Mouse (Mus musculus): ENCODE measurements around the gene Xkr7. TPM values are rescaled to one million over a fixed set of nuclear protein-coding genes. Genes with fewer than 3 reads are reported as not detected.

The Xkr7 gene
- polyA plus RNA-seq (2012; rRNA removed): 0.03 TPM in 1 of 2 replicates, not detected in the other

DNA sequence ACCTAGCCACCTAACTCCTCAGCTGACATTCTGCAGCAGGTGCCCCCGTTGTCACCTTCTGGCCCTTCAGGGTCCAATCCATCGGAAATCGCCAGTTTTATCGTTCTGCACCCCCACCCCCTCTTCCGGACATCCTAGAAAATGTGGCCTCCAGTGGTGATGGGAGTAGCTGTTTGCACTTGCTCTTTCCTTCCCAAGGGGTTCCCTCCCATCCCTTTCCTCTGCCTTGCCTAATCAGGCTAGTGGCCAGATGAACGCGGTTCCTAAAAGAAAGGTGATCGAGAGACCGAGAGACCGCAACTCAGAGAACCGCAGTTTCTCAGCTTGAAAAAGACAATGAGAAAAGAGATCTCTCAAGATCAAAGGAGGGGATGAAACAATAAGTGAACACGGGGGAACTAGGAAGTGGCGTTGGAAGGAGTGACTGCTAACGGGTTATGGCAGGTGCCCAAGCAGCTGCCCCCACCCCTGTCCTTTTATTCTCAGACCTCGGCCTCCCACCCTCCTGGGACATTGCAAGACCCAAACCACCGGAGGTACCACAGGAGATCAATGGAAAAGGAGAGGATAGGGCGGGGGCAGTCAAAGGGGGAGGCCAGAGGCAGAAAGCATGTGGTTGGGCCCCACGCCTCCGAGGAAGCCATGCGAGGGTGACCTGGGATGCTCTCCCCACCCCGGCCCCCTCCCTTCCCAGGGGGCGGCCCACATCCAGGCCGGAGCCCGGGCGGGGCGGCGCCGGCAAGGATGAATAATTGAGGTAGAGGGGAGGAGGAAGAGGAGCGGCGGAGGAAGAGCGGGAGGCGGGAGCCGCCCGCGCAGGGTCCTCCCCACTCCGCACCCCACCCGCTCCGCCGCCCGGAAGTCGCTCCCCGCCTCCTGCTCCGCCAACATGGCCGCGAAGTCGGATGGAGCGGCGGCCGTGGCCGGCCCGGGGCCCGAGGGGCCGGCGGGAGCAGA is at the start of gene Xkr7:
Xkr7 (plus strand) TSS at position 727 of the 957 bp plus-strand sequence.
- no peaks in the 10 kb centered on the region for H3K4me1 ChIP-seq (ENCODE audit: control insufficient read depth, insufficient read depth, low read length)
- TF ChIP-seq CTCF (IDR thresholded peaks at IDR 0.05; ENCODE audit: insufficient read depth, low read length) (no peak), POLR2A (IDR thresholded peaks at IDR 0.05; ENCODE audit: borderline replicate concordance, extremely low read depth, low read depth, low read length) (no peak)
- WGBS: 5% methylated on average over 51 of the region's 54 CpGs
- DNase-seq: no peak
- H3K4me3 ChIP-seq (replicated peaks; ENCODE audit: extremely low read depth, low read depth, low read length): no peak within 1 kb of the TSS

DNA sequence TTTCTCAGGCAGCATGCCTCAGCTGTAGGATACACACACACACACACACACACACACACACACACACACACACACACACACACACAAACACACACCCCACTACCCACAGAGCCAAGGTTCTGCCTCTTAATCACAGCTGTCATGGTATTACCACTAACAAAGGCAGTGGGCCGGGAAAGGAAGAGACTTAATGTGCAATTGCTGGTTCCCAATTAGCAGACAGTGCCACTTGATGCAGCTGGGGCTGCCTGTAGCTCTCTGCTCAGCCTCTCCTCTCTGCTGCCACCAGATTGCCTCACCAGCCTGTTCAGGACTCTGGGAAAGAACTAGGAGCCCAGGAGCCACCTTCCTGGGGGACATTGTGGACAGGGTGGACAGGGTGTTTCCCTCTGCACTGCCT is 46.1 kb upstream of the Xkr7 start:
- Histone ChIP-seq H3K4me3 (replicated peaks; ENCODE audit: extremely low read depth, low read depth, low read length) (no peak overlapping the region), H3K4me1 (ENCODE audit: control insufficient read depth, insufficient read depth, low read length) (no peaks in the 10 kb centered on the region)
- DNase-seq: no peak
- TF ChIP-seq CTCF (IDR thresholded peaks at IDR 0.05; ENCODE audit: insufficient read depth, low read length) (no peak), POLR2A (IDR thresholded peaks at IDR 0.05; ENCODE audit: borderline replicate concordance, extremely low read depth, low read depth, low read length) (no peak)
- WGBS: 38% methylated on average over 1 of the region's 1 CpGs

- DNase-seq: no peak
- H3K4me3 ChIP-seq (replicated peaks; ENCODE audit: extremely low read depth, low read depth, low read length): no peak overlapping the region
- no peak for TF ChIP-seq POLR2A (IDR thresholded peaks at IDR 0.05; ENCODE audit: borderline replicate concordance, extremely low read depth, low read depth, low read length)
- no peak for TF ChIP-seq CTCF (IDR thresholded peaks at IDR 0.05; ENCODE audit: insufficient read depth, low read length)
- no peaks in the 10 kb centered on the region for H3K4me1 ChIP-seq (ENCODE audit: control insufficient read depth, insufficient read depth, low read length)
- WGBS: 85% methylated on average over 9 of the region's 9 CpGs
Observed at GRCm38 (mm10) chr2:152991529-152991928, 40.1 kb upstream of the Xkr7 start.

DNA sequence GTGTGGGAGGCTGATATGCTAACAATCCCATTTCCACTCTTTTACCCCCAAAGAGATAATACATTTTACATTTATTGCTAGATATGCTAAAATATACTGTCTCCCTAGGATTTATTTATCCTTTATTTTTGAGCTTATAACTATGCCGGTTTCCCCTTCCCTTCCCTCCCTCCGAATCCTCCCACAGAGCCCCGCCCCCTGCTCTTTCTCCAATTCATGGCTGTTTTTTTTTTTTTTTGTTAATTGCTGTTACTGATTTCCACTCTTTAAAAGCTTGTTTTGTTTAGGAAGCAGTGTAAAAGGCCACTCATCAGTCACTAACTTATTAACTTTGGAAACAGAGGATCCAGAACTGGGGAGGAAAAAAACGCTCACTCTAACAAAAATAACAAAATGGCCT is 34.6 kb upstream of the Xkr7 start:
- TF ChIP-seq POLR2A (IDR thresholded peaks at IDR 0.05; ENCODE audit: borderline replicate concordance, extremely low read depth, low read depth, low read length): no peak
- no peak for TF ChIP-seq CTCF (IDR thresholded peaks at IDR 0.05; ENCODE audit: insufficient read depth, low read length)

DNA sequence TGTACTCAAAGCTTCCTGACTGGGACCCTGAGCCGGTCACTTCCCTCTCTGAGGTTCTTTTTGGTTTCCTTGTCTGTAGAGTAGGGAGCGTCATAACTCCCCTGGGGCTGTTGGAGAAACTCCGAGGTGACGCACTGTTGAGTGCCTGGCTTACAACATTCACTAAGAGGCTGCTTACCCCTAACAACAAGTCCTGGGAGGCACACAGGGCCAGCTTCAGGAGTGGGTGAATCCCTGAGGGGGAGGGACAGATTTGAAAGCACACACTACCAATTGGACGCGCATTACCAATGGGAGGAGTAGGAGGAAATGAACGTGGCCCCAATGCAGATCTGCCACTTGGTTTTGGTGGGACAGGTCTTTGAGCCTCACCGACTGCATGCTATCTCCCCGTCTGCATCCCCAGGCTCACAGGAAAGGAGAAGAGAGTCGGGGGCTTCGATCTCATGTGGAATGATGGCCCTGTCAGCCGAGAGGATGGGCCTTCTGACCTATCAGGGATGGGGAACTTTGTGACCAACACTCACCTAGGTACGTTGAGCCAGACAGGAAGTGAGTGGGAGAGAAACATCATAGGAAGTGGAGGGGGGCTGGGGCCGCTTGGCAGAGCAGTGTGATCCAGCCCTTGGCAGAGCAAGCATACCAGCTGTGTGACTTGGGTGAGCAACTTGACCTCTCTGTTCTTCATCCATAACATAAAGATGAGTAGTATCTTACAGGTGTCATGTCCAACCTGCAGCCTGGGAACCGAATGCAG is 29.0 kb upstream of the Xkr7 start:
- DNase-seq: no peak
- no peak for TF ChIP-seq POLR2A (IDR thresholded peaks at IDR 0.05; ENCODE audit: borderline replicate concordance, extremely low read depth, low read depth, low read length)
- no peak for TF ChIP-seq CTCF (IDR thresholded peaks at IDR 0.05; ENCODE audit: insufficient read depth, low read length)
- H3K4me1 ChIP-seq (ENCODE audit: control insufficient read depth, insufficient read depth, low read length): no peaks in the 10 kb centered on the region
- 62% methylated on average over 15 of the region's 15 CpGs for WGBS
- no peak overlapping the region for H3K4me3 ChIP-seq (replicated peaks; ENCODE audit: extremely low read depth, low read depth, low read length)

More for the DNA sequence above, 34.6 kb upstream of the Xkr7 start:
- H3K4me1 ChIP-seq (ENCODE audit: control insufficient read depth, insufficient read depth, low read length): no peaks in the 10 kb centered on the region
- 61% methylated on average over 4 of the region's 4 CpGs for WGBS
- no peak overlapping the region for H3K4me3 ChIP-seq (replicated peaks; ENCODE audit: extremely low read depth, low read depth, low read length)
- DNase-seq: no peak

DNA sequence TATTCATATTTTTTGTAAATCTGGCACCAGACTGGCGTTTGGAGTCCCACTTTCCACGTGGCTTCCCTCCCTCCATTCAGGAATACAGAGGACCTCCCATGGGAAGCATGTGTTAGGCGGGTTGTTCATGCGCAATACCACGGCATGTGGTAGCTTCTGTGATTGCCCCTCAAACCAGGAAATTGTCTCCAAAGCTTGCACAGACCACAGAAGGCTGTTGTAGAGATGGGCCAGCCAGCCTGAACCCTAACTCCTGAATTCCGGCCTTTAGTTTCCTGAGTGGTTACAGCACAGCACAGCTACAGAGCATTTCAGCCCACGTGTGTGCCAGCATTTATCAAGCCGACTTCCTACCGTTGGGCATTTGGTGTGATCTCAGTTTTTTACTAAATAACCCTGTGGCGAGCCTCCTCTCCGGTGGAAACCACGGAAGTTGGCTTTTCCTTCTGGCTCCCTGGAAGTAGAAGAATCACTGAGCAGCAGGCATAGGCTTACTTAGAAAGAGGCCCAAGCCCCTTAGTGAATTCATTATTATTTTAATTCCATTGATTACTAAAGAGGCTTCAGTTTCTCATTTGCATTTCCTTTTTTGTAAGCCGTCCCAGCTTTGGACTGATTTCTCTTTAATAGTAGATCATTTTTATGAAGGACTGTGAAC is 27.8 kb upstream of the Xkr7 start:
- no peak overlapping the region for H3K4me3 ChIP-seq (replicated peaks; ENCODE audit: extremely low read depth, low read depth, low read length)
- WGBS: 48% methylated on average over 13 of the region's 13 CpGs
- TF ChIP-seq CTCF (IDR thresholded peaks at IDR 0.05; ENCODE audit: insufficient read depth, low read length): no peak
- no peak for TF ChIP-seq POLR2A (IDR thresholded peaks at IDR 0.05; ENCODE audit: borderline replicate concordance, extremely low read depth, low read depth, low read length)
- no peaks in the 10 kb centered on the region for H3K4me1 ChIP-seq (ENCODE audit: control insufficient read depth, insufficient read depth, low read length)
- no peak for DNase-seq

GRCm38 (mm10) chr2:153005981-153006380 is 25.7 kb upstream of the Xkr7 start:
- Histone ChIP-seq H3K4me3 (replicated peaks; ENCODE audit: extremely low read depth, low read depth, low read length) (no peak overlapping the region), H3K4me1 (ENCODE audit: control insufficient read depth, insufficient read depth, low read length) (no peaks in the 10 kb centered on the region)
- DNase-seq: no peak
- no peak for TF ChIP-seq CTCF (IDR thresholded peaks at IDR 0.05; ENCODE audit: insufficient read depth, low read length)
- 83% methylated on average over 3 of the region's 3 CpGs for WGBS

GRCm38 (mm10) chr2:153009192-153009973 is 22.3 kb upstream of the Xkr7 start:
- Histone ChIP-seq H3K4me1 (ENCODE audit: control insufficient read depth, insufficient read depth, low read length) (peaks cover 3% of the 10 kb centered on the region; the same call in 1 of the 2 replicates), H3K4me3 (replicated peaks; ENCODE audit: extremely low read depth, low read depth, low read length) (no peak overlapping the region)
- no peak for DNase-seq
- TF ChIP-seq POLR2A (IDR thresholded peaks at IDR 0.05; ENCODE audit: borderline replicate concordance, extremely low read depth, low read depth, low read length) (no peak), CTCF (IDR thresholded peaks at IDR 0.05; ENCODE audit: insufficient read depth, low read length) (no peak)
- WGBS: 86% methylated on average over 12 of the region's 12 CpGs
